ENCODE assay signal across 8 mouse cellular contexts in the genomic region with DNA sequence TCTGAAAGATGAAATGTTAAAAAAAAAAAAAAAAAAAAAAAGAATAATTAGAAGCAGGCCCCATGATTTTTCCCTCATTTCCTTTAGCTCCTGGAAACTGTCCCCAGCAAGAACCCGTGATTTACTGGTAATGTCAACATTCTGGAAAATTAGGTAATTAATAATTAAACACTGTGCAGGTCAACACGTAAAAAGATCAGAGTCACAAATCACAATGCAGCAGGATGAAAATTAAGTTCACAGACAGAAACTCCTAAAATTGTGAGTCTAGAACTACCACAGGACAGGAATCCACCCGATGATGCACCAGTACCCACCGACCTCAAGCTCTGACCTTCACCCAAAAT. TPM values are rescaled to one million over a fixed set of nuclear protein-coding genes. Genes with fewer than 3 reads are reported as not detected.
DNase-seq lines count a peak whose midpoint lies in the region; ATAC-seq and TF ChIP-seq lines count a peak whose summit lies in the region.

No protein-coding gene starts in this region.

- no peak for TF ChIP-seq CTCF in left cerebral cortex, adult 2 months (IDR thresholded peaks at IDR 0.05)

- H3K4me1 ChIP-seq in embryonic facial prominence, embryonic 14.5 days (ENCODE audit: control insufficient read depth, insufficient read depth, low read length), result peaks cover 20% of the 10 kb centered on the region
- peaks cover 46% of the 10 kb centered on the region for H3K4me1 ChIP-seq in kidney, embryonic 15.5 days
- peaks cover 22% of the 10 kb centered on the region for H3K4me1 ChIP-seq in neural tube, embryonic 12.5 days

- H3K27me3 ChIP-seq in embryonic facial prominence, embryonic 14.5 days (replicated peaks; ENCODE audit: control insufficient read depth, insufficient read depth, low read length), result no peaks in the 10 kb centered on the region
- no peaks in the 10 kb centered on the region for H3K27me3 ChIP-seq in kidney, embryonic 15.5 days
- no peaks in the 10 kb centered on the region for H3K27me3 ChIP-seq in neural tube, embryonic 12.5 days (replicated peaks)

- H3K9me3 ChIP-seq in embryonic facial prominence, embryonic 14.5 days (ENCODE audit: control insufficient read depth, low read length), result no peaks in the 10 kb centered on the region
- H3K9me3 ChIP-seq in kidney, embryonic 15.5 days (replicated peaks), result no peaks in the 10 kb centered on the region
- H3K9me3 ChIP-seq in neural tube, embryonic 12.5 days, result no peaks in the 10 kb centered on the region

- H3K9ac ChIP-seq in embryonic facial prominence, embryonic 14.5 days (ENCODE audit: low read depth, low read length), result peak overlapping the region; percentile 96
- peak overlapping the region; percentile 91 for H3K9ac ChIP-seq in kidney, embryonic 15.5 days
- peak overlapping the region; percentile 92; the same call in 1 of the 2 replicates for H3K9ac ChIP-seq in neural tube, embryonic 12.5 days

- no peak for ATAC-seq in embryonic facial prominence, embryonic 14.5 days (ENCODE audit: low read depth)
- no peak for ATAC-seq in kidney, embryonic 15.5 days (replicated peaks; ENCODE audit: low FRiP score)
- ATAC-seq in neural tube, embryonic 12.5 days (ENCODE audit: low FRiP score, low read depth), result no peak

- WGBS in embryonic facial prominence, embryonic 14.5 days, result 3% methylated on average over 4 of the region's 4 CpGs
- 0% methylated on average over 4 of the region's 4 CpGs for WGBS in kidney, embryonic 15.5 days
- WGBS in neural tube, embryonic 12.5 days, result 4% methylated on average over 4 of the region's 4 CpGs

- no peaks in the 10 kb centered on the region for H3K36me3 ChIP-seq in embryonic facial prominence, embryonic 14.5 days (ENCODE audit: control insufficient read depth, insufficient read depth, low read length)
- no peaks in the 10 kb centered on the region for H3K36me3 ChIP-seq in kidney, embryonic 15.5 days
- H3K36me3 ChIP-seq in neural tube, embryonic 12.5 days, result no peaks in the 10 kb centered on the region

- peak overlapping the region; percentile 83 for H3K4me2 ChIP-seq in embryonic facial prominence, embryonic 14.5 days (ENCODE audit: low read depth, low read length)
- H3K4me2 ChIP-seq in kidney, embryonic 15.5 days, result peak overlapping the region; percentile 78
- peak overlapping the region; percentile 67 for H3K4me2 ChIP-seq in neural tube, embryonic 12.5 days (replicated peaks)

- intact Hi-C loops in left cerebral cortex, adult 2 months (cut with DNase I), result no loop called here
- intact Hi-C loops in left cerebral cortex, postnatal 36 days (cut with DNase I), result no loop called here

- H3K27ac ChIP-seq in left cerebral cortex, adult 2 months, result peak overlapping the region; percentile 94
- H3K27ac ChIP-seq in embryonic facial prominence, embryonic 14.5 days (replicated peaks; ENCODE audit: low read depth, low read length), result no peak overlapping the region
- H3K27ac ChIP-seq in kidney, embryonic 15.5 days, result peak overlapping the region; percentile 92
- H3K27ac ChIP-seq in neural tube, embryonic 12.5 days, result no peak overlapping the region

- no peak for DNase-seq in left cerebral cortex, adult 2 months (ENCODE audit: extremely low spot score in 1 of 2, low spot score in 2 of 2)
- no peak for DNase-seq in left cerebral cortex, postnatal 36 days (ENCODE audit: low spot score in 2 of 2)
- DNase-seq in embryonic facial prominence, embryonic 14.5 days (ENCODE audit: low spot score), result no peak
- DNase-seq in c-Kit-positive CD71-positive TER-119-positive erythroid progenitor cells, embryonic 14.5 days (ENCODE audit: low spot score), result no peak
- DNase-seq in cerebellum, adult 18-20 months, result no peak
- DNase-seq in spleen, postnatal 10 days (ENCODE audit: low spot score in 2 of 2), result no peak

- peak overlapping the region; percentile 92 for H3K4me3 ChIP-seq in left cerebral cortex, adult 2 months
- peak overlapping the region; percentile 78 for H3K4me3 ChIP-seq in embryonic facial prominence, embryonic 14.5 days (ENCODE audit: low read depth, low read length)
- peak overlapping the region; percentile 92 for H3K4me3 ChIP-seq in kidney, embryonic 15.5 days (replicated peaks)
- peak overlapping the region; percentile 93 for H3K4me3 ChIP-seq in neural tube, embryonic 12.5 days

RNA-seq across cellular contexts. Expression of gene Arhgef12, which starts 2.5 kb away (rescaled TPM):
- 100 to 1,000 TPM; 162 to 164 TPM for total RNA-seq in left cerebral cortex, adult 2 months (2021)
- 100 to 1,000 TPM; 153 to 169 TPM for total RNA-seq in left cerebral cortex, postnatal 36 days (2021)
- polyA plus RNA-seq in embryonic facial prominence, embryonic 14.5 days (2014; fragmentation: Nextera tagmentation; extraction: Ambion mirVana), result 14.0 and 15.5 TPM in 2 replicates
- 14.6 and 15.5 TPM in 2 replicates for polyA plus RNA-seq in kidney, embryonic 15.5 days (2015; fragmentation: Nextera tagmentation; extraction: Ambion mirVana)
- 17.1 and 19.2 TPM in 2 replicates for polyA plus RNA-seq in neural tube, embryonic 12.5 days (2016; fragmentation: Nextera tagmentation; extraction: Ambion mirVana)

RNA-seq across cellular contexts. Expression of gene Tmem136, which starts 11.9 kb away (rescaled TPM):
- 10 to 100 TPM; 15.6 to 16.8 TPM for total RNA-seq in left cerebral cortex, adult 2 months (2021)
- 10 to 100 TPM; 18.1 to 18.6 TPM for total RNA-seq in left cerebral cortex, postnatal 36 days (2021)
- 5.7 and 7.8 TPM in 2 replicates for polyA plus RNA-seq in embryonic facial prominence, embryonic 14.5 days (2014; fragmentation: Nextera tagmentation; extraction: Ambion mirVana)
- 7.5 and 8.6 TPM in 2 replicates for polyA plus RNA-seq in kidney, embryonic 15.5 days (2015; fragmentation: Nextera tagmentation; extraction: Ambion mirVana)
- polyA plus RNA-seq in neural tube, embryonic 12.5 days (2016; fragmentation: Nextera tagmentation; extraction: Ambion mirVana), result 9.4 and 11.5 TPM in 2 replicates

Comparison
In these comparisons a context has a peak if more than half of its experiments do, and no peak if none do; other contexts are left out.
1. H3K27ac ChIP-seq: peak in left cerebral cortex, adult 2 months (single experiment) and kidney, embryonic 15.5 days (single experiment); none in embryonic facial prominence, embryonic 14.5 days (single experiment) and neural tube, embryonic 12.5 days (single experiment).
2. Peak in every context shown above with its lines, with median percentiles within 50 percentile points of each other: H3K4me3 ChIP-seq, H3K4me2 ChIP-seq and H3K9ac ChIP-seq.